Mouse (Mus musculus): ENCODE data around the gene Immp1l. TPM values are rescaled to one million over a fixed set of nuclear protein-coding genes. Genes with fewer than 3 reads are reported as not detected.
A peak's percentile ranks its signal among the peaks of the same experiment; 100 is the strongest.

Immp1l gene
- polyA plus RNA-seq (2016; fragmentation: Nextera tagmentation; extraction: Ambion mirVana): 130 and 141 TPM in 2 replicates

DNA sequence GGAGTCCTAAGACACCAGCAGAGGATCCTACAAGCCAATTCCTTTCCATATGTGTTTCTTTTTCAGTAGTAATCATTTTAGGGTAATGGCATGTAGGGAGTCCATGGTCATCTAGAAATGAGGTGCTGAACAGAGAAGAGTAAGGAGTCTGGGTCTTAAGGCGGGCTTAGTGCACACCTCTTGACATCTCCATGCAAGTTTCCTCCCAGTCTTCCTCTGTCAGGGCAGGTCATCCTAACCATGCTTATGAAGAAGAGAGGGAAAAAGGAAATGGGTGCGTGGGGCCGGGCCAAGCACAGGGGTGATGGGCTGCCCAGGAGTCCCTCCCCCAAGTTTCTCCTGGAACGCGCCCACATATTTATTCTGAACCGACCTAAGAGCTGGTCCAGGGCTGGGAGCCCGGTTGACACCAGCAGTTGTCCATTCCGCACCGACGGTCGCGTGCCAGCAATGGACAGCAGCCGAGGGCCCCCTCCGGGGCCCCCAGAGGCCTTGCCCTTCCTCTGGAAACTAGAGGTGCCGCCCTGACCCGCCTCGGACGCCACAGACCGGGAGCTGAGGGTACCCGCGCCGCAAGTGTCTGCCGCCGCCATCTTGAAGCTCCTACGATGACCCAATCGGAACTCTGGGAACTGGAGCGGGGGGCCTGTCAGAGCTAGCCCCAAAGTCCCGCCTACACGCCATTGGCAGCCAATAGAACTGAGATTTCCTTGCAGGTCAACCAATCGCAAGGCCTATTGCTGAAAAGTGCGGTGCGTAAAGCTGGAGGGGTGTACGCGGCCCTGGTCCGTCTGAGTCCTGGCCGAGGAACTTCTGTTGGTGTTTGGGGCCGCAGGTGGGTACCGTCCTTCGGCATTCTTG, at the start of gene Immp1l, which contains the start of gene Elp4:
TSS of gene Immp1l (plus strand) at position 743 of the 861 bp plus-strand sequence.
TSS of gene Elp4 (minus strand) at position 669 of the 861 bp plus-strand sequence.
- under 1% methylated on average over 39 of the region's 39 CpGs for WGBS
- Histone ChIP-seq H3K9me3 (replicated peaks) (no peaks in the 10 kb centered on the region), H3K27me3 (ENCODE audit: low read depth, poor library complexity, severe bottlenecking) (no peaks in the 10 kb centered on the region), H3K4me3 (peak within 1 kb of the TSS; percentile 91), H3K4me1 (peaks cover 16% of the 10 kb centered on the region), H3K36me3 (peaks cover 3% of the 10 kb centered on the region; the same call in 1 of the 2 replicates), H3K27ac (replicated peaks) (peak within 1 kb of the TSS; percentile 94)
- peak; percentile 96 for DNase-seq (ENCODE audit: low spot score)

DNA sequence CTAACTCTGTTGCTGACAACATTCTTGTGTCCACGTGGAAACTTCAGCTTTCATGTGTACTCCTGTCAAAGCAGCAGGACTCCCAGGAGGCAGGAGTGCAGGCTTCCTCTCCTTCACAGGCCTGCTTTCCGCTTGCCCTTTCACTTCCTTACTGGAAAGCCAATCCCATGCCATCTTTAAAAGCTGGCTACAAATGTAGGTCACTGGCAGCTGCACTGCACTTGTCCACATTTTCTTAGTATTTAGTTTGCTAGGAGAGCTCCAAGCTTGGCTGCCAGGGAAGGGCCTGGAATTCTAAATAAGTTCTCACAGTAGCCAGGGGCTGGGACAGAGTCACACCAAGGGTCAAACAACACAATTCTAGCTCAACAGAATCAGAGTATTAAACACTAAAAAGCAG, 49.7 kb upstream of the Immp1l start:
- Histone ChIP-seq H3K9me3 (replicated peaks) (no peaks in the 10 kb centered on the region), H3K4me1 (no peaks in the 10 kb centered on the region), H3K27me3 (ENCODE audit: low read depth, poor library complexity, severe bottlenecking) (no peaks in the 10 kb centered on the region), H3K4me3 (no peak overlapping the region), H3K36me3 (no peaks in the 10 kb centered on the region), H3K27ac (replicated peaks) (no peak overlapping the region)
- WGBS: 68% methylated on average over 2 of the region's 2 CpGs
- DNase-seq (ENCODE audit: low spot score): no peak

DNA sequence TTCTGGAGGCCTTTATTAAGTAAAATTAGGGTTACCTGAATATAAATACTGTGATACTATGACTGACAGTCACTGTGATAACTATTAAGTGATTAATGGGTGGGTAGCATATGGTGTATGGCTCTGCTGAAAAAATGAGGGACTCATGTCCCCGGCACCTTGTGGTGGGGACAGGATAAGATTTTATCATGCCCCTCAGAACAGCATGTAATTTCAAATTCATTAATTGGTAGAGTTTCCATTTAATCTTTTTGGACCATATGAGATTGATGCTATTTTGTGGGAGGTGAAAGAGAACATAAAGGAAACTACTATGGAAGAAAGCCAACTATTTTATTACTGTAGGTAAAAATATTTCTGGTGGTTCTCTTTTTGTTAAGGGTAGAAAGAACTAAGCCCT, 31.0 kb upstream of the Immp1l start:
- H3K27ac ChIP-seq (replicated peaks): no peak overlapping the region
- no peaks in the 10 kb centered on the region for H3K4me1 ChIP-seq
- DNase-seq (ENCODE audit: low spot score): no peak
- 100% methylated on average over 1 of the region's 1 CpGs for WGBS
- no peak overlapping the region for H3K4me3 ChIP-seq
- no peaks in the 10 kb centered on the region for H3K27me3 ChIP-seq (ENCODE audit: low read depth, poor library complexity, severe bottlenecking)
- no peaks in the 10 kb centered on the region; the same call in 1 of the 2 replicates for H3K9me3 ChIP-seq (replicated peaks)
- peaks cover 16% of the 10 kb centered on the region for H3K36me3 ChIP-seq

DNA sequence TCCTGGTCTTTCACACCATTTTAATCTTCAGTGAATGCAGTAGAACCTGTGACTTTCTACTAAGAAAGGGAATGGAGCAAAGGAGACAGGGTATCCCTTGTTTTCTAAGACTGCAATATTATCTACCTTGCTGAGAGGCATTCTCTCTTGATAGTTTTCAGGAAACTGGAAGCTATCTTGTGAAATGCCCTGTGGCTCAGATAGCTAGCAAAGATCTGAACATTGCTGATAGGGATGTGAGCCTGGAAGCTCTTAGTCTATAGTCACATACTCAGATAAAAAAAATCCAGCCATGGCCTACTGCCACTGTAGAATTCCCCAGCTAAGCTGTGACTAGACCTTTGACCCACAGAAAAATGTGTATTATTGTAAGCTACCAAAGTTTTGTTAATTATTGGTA, 13.6 kb upstream of the Immp1l start:
- Histone ChIP-seq H3K4me1 (no peaks in the 10 kb centered on the region), H3K27ac (replicated peaks) (no peak overlapping the region)

DNA sequence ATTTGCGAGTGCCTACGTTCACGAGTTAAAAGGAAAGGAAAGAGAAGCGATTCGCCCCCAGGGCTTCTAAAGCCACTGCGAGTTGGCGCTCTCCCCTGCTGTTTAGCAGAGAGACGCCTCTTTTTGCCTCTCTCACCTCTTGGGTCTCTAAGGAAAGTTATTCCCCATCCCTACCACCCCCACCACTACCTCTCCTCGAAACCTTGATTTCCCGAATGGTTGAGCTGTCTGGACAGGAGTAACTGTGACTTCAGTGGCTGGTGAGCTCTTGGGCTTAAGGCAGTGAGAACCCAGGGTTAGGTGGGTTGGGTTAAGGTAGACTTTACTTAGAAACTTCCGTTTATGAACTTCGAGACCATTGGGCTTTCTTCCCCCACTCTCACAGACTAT, 314 bp downstream of the Immp1l start:
- Histone ChIP-seq H3K4me1 (peaks cover 16% of the 10 kb centered on the region), H3K27me3 (ENCODE audit: low read depth, poor library complexity, severe bottlenecking) (no peaks in the 10 kb centered on the region), H3K36me3 (peaks cover 3% of the 10 kb centered on the region; the same call in 1 of the 2 replicates), H3K4me3 (peak overlapping the region; percentile 91), H3K9me3 (replicated peaks) (no peaks in the 10 kb centered on the region), H3K27ac (replicated peaks) (peak overlapping the region; percentile 94)
- DNase-seq (ENCODE audit: low spot score): no peak
- under 1% methylated on average over 12 of the region's 12 CpGs for WGBS

More for the DNA sequence above, 13.6 kb upstream of the Immp1l start:
- no peaks in the 10 kb centered on the region for H3K27me3 ChIP-seq (ENCODE audit: low read depth, poor library complexity, severe bottlenecking)
- H3K9me3 ChIP-seq (replicated peaks): peaks cover 17% of the 10 kb centered on the region
- H3K4me3 ChIP-seq: no peak overlapping the region
- no peak for DNase-seq (ENCODE audit: low spot score)
- peaks cover 63% of the 10 kb centered on the region for H3K36me3 ChIP-seq

DNA sequence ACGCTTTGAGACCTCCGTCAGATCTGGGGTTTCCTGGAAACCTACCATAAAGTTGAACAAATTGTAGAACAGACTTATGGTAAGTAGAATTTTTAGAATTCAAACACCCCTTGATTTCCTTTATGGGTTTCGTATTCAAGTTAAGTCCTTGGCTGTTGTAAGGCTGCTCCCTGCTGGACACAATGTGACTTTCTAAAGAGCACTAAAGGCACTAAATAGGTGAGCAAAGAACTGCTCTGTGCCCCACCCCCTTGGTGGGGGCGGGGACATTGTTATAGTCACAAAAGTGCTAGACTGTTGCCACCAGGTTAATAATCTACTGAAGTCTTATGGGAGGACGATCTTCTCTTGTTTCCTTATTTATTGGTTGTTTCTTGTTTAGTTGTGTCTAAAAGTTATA, 3.9 kb downstream of the Immp1l start:
- Histone ChIP-seq H3K27me3 (ENCODE audit: low read depth, poor library complexity, severe bottlenecking) (no peaks in the 10 kb centered on the region; the same call in 1 of the 2 replicates), H3K36me3 (peaks cover 13% of the 10 kb centered on the region), H3K4me1 (peaks cover 18% of the 10 kb centered on the region), H3K4me3 (no peak overlapping the region), H3K9me3 (replicated peaks) (no peaks in the 10 kb centered on the region), H3K27ac (replicated peaks) (no peak overlapping the region)
- DNase-seq (ENCODE audit: low spot score): no peak
- WGBS: 89% methylated on average over 5 of the region's 5 CpGs

DNA sequence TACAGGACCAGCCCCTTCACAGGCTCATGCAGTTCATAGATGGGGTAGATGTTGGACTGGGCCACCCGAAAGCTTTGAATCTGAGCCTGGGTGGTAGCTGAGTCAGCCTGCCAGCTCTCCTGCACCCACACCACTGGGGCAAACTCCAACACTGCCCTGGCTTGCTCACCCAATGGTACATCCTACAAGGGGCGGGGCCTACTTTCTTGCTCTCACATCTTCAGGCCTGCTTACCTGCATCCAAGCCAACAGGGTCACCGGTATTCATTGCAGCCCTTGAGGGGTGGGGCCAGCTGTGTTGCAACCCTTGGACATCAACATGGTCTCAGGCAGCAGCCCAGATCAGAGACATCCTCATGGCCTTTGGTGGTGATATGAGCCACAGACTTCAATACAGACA, 6.2 kb downstream of the Immp1l start:
- Histone ChIP-seq H3K27ac (replicated peaks) (no peak overlapping the region), H3K4me1 (peaks cover 12% of the 10 kb centered on the region), H3K36me3 (peaks cover 18% of the 10 kb centered on the region), H3K27me3 (ENCODE audit: low read depth, poor library complexity, severe bottlenecking) (no peaks in the 10 kb centered on the region; the same call in 1 of the 2 replicates), H3K9me3 (replicated peaks) (no peaks in the 10 kb centered on the region), H3K4me3 (no peak overlapping the region)
- 94% methylated on average over 3 of the region's 3 CpGs for WGBS
- DNase-seq (ENCODE audit: low spot score): no peak

DNA sequence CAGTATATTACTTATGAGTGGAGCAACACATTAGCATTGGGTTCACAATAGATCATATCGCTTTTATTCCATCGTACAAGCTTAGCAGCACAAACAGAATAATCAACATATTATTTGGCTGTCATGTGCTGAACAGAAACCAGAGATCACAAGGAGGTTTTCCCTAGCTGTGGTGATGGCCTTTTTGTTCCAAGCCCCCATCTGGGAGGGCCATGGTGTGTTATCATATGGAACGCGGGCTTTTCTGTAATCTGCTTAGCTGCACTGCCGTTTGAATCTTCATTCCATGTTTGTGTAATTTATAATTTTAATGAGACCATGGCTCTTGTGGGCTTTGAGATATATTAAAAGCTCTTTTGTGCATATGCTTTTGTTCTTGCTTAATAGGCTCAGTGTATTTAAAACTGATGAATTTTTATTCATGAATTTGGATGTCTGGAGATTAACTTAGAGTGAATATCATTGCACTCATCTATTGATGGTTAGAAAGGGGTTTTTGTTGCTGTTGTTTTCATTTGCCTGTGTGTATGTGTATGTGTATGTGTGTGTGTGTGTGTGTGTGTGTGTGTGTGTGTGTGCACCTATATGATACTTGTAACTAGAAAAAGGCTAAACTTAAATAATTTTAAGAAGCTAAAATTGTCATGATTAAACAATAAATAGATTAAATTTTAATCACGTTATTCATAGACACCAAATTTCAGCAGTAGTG, 9.4 kb downstream of the Immp1l start:
- no peaks in the 10 kb centered on the region for H3K9me3 ChIP-seq (replicated peaks)
- H3K27ac ChIP-seq (replicated peaks): no peak overlapping the region
- 60% methylated on average over 6 of the region's 6 CpGs for WGBS
- no peaks in the 10 kb centered on the region; the same call in 1 of the 2 replicates for H3K27me3 ChIP-seq (ENCODE audit: low read depth, poor library complexity, severe bottlenecking)
- H3K4me3 ChIP-seq: no peak overlapping the region
- H3K4me1 ChIP-seq: peaks cover 21% of the 10 kb centered on the region
- no peak for DNase-seq (ENCODE audit: low spot score)
- H3K36me3 ChIP-seq: peaks cover 16% of the 10 kb centered on the region

DNA sequence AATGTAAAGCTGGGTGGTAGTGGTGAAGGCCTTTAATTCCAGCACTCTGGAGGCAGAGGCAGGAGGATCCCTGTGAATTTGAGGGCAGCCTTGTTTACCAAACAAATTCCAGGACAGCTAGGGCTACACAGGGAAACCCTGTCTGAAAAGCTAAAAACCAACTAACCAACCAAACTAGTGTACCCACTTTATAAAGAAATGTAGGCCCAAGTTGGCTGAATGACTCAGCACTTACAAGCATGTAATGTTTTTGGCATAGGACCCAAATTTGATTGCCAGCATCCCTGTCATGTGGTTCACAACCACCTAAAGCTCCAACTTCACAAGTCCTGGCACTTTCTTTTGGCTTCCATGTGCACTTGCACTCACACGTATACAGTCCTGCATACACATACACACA, 12.2 kb downstream of the Immp1l start:
- peaks cover 9% of the 10 kb centered on the region; the same call in 1 of the 2 replicates for H3K27me3 ChIP-seq (ENCODE audit: low read depth, poor library complexity, severe bottlenecking)
- 83% methylated on average over 1 of the region's 1 CpGs for WGBS
- H3K36me3 ChIP-seq: peaks cover 5% of the 10 kb centered on the region
- H3K4me3 ChIP-seq: no peak overlapping the region
- H3K4me1 ChIP-seq: peaks cover 26% of the 10 kb centered on the region
- H3K27ac ChIP-seq (replicated peaks): no peak overlapping the region
- H3K9me3 ChIP-seq (replicated peaks): no peaks in the 10 kb centered on the region
- DNase-seq (ENCODE audit: low spot score): no peak

DNA sequence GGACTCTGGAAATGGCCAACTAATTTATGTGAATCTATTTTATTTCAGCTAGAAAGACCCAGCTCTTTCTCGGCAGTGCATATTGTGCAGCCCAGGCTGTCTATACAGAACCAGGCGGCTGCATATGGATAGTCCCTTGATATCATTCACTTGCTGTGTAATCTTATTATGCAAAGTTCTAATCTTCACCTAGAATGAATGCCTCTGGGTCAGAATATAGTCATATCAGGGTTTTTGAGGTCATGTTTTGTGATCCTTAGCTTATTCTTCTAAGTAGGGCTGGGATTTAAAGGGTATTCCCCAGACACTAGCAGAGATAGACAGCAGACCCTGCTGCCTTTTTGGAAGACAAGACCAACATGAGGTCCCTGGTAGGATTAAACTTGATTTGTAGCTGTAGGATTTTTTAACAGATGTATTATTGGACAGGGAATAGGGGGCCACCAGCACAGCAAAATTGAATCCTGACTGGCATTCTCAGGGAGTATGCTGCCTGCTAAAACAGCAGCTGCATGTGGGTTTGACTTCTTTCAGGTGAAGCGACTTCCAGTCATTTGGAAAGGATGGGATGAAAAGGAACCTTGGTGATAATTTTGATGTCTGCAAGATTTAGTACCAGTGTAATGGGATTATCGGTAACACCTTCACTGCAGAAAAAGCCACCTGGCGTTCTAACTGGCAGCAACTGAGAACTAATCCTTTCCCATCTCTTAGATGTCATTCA, 13.3 kb downstream of the Immp1l start:
- Histone ChIP-seq H3K9me3 (replicated peaks) (no peaks in the 10 kb centered on the region), H3K27ac (replicated peaks) (no peak overlapping the region), H3K36me3 (peaks cover 5% of the 10 kb centered on the region), H3K4me1 (peaks cover 26% of the 10 kb centered on the region), H3K4me3 (no peak overlapping the region), H3K27me3 (ENCODE audit: low read depth, poor library complexity, severe bottlenecking) (peaks cover 13% of the 10 kb centered on the region; the same call in 1 of the 2 replicates)
- DNase-seq (ENCODE audit: low spot score): peak; percentile 21
- 51% methylated on average over 5 of the region's 5 CpGs for WGBS

DNA sequence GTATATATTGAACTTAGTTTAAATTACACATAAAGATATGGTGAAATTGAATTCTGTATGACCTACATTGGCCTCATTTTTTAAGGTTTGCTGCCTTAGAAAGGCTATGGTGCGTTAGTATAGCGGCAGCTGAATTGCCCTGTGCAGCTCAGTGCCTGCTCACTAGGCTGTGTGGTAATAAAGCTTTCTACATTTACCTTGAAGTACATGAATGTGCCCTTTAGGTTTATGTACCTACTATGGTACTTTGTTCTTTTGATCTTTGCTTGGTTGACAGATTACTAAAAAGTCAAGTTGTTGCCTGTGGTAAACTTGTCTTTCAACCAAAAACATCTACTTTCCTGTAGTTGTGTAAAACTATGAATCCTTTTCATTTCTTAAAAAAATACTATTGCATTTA, 45.7 kb downstream of the Immp1l start:
- no peaks in the 10 kb centered on the region for H3K27me3 ChIP-seq (ENCODE audit: low read depth, poor library complexity, severe bottlenecking)
- no peak overlapping the region for H3K4me3 ChIP-seq
- no peak for DNase-seq (ENCODE audit: low spot score)
- no peaks in the 10 kb centered on the region for H3K9me3 ChIP-seq (replicated peaks)
- H3K4me1 ChIP-seq: no peaks in the 10 kb centered on the region
- H3K27ac ChIP-seq (replicated peaks): no peak overlapping the region
- H3K36me3 ChIP-seq: peaks cover 7% of the 10 kb centered on the region
- 98% methylated on average over 2 of the region's 2 CpGs for WGBS

DNA sequence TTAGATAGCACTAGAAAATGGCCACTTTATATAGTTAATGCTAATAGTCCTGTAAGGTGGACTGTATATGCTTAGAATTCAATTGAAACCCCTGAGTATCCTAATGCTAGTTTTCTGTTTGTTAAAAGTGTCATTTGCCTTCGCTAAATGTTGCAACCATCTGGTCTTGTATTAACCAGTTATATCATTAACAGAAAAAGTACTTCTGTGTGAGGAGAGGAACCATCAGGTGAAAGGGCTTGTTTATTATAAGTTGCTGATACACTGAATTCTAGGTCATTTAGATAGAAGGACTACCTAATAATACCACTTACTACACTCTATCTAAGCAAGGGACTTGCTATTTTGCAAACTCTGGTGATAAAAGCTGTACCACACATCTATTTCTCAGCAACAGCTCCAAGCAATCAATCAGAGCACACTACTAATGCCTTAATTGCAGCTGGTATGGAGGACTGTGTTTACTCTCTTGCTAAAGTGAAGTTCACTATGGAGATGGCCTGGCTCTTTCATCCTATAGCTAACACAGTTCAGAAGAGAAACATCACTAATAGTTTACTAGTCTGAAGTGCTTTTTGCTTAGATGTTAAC, 47.0 kb downstream of the Immp1l start:
- Histone ChIP-seq H3K4me1 (no peaks in the 10 kb centered on the region), H3K27me3 (ENCODE audit: low read depth, poor library complexity, severe bottlenecking) (no peaks in the 10 kb centered on the region), H3K4me3 (no peak overlapping the region), H3K36me3 (peaks cover 7% of the 10 kb centered on the region), H3K27ac (replicated peaks) (no peak overlapping the region), H3K9me3 (replicated peaks) (no peaks in the 10 kb centered on the region)
- DNase-seq (ENCODE audit: low spot score): no peak
- WGBS: 98% methylated on average over 1 of the region's 1 CpGs

All from midbrain, embryonic 10.5 days (tissue).